Mouse (Mus musculus) brain, embryonic 14.5 days (tissue): Measurements from ENCODE around the gene Cenpb.

ENCODE experiments used
- CTCF ChIP-seq: fragments of 200-500 bp; IDR thresholded peaks from 2 replicates; pipeline ENCODE4 v1.5.1; 2012; ENCODE audit warnings: inconsistent platforms, mild to moderate bottlenecking, moderate library complexity, borderline replicate concordance; ENCODE audit not compliant: insufficient read depth, insufficient read length; ENCODE audit errors: extremely low read depth
- POLR2A ChIP-seq: fragments of 200-500 bp; IDR thresholded peaks from 2 replicates; pipeline ENCODE4 v1.6.1; 2012; ENCODE audit warnings: mild to moderate bottlenecking, inconsistent platforms, borderline replicate concordance; ENCODE audit not compliant: poor library complexity, insufficient read depth, insufficient read length, severe bottlenecking; ENCODE audit errors: extremely low read depth

- no peak for TF ChIP-seq POLR2A
- no peak for TF ChIP-seq CTCF
Measured at GRCm38 (mm10) chr2:131156987-131157386, 22.9 kb downstream of the Cenpb start.
